Mouse (Mus musculus): Measurements from ENCODE around the gene Negr1.

DNA sequence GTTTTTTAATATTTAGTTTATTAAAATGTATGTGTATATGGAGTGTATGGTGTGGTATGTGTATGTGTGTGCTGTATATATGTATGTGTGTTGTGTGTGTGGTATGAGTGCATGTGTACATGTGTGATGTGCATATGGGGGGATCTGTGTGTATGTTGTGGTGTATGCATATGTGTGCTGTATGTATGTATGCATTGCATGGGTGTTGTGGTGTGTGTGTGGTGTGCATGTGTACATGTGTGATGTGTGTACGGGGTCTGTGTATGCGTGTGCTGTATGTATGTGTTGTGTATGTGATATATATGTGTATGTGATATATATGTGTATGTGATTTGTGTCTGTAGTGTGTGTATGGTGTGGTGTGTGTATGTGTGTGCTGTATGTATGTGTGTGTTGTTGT is 640.1 kb downstream of the Negr1 start:
- no peak for TF ChIP-seq CTCF (conservative IDR thresholded peaks at IDR 0.05 in 1 of 2, IDR thresholded peaks at IDR 0.05 in 1 of 2; ENCODE audit: low read depth in 2 of 2, low read length in 2 of 2)
- TF ChIP-seq MAFK (IDR thresholded peaks at IDR 0.05; ENCODE audit: insufficient replicate concordance, low read length) = no peak
- no peak for TF ChIP-seq RCOR1 (conservative IDR thresholded peaks at IDR 0.05; ENCODE audit: low read depth, low read length)
- TF ChIP-seq HCFC1 (IDR thresholded peaks at IDR 0.05; ENCODE audit: low read depth, low read length) = no peak
- no peak for TF ChIP-seq EP300 (IDR thresholded peaks at IDR 0.05; ENCODE audit: low read length)
- TF ChIP-seq GABPA (IDR thresholded peaks at IDR 0.05; ENCODE audit: insufficient replicate concordance, low read depth, low read length) = no peak
- no peak for TF ChIP-seq PAX5 (IDR thresholded peaks at IDR 0.05; ENCODE audit: low read length)
- TF ChIP-seq E2F4 (IDR thresholded peaks at IDR 0.05; ENCODE audit: insufficient replicate concordance, low read depth, low read length) = no peak
- TF ChIP-seq POLR2A (IDR thresholded peaks at IDR 0.05; ENCODE audit: low read depth, low read length) = no peak
- no peak for TF ChIP-seq USF2 (conservative IDR thresholded peaks at IDR 0.05; ENCODE audit: low read depth, low read length)
- TF ChIP-seq NELFE (IDR thresholded peaks at IDR 0.05; ENCODE audit: low read depth, low read length) = no peak
- TF ChIP-seq TCF12 (IDR thresholded peaks at IDR 0.05; ENCODE audit: low read depth, low read length) = no peak
- no peak for TF ChIP-seq CHD2 (IDR thresholded peaks at IDR 0.05; ENCODE audit: low read length)
